Mouse (Mus musculus) urinary bladder, postnatal 4 days (tissue): ENCODE results near the gene Magi2.

Experiments used
- DNase-seq, 2 experiments: peaks; one replicate each; pipeline ENCODE4 v3.0.0; 2021 to 2022; ENCODE audit warnings: low spot score in 2 of 2

The Magi2 gene

GRCm38 (mm10) chr5:20653425-20654185 lies 1426.8 kb downstream of the Magi2 start:
- no peak for DNase-seq

GRCm38 (mm10) chr5:20654766-20655472 lies 1428.1 kb downstream of the Magi2 start:
- DNase-seq = no peak

DNA sequence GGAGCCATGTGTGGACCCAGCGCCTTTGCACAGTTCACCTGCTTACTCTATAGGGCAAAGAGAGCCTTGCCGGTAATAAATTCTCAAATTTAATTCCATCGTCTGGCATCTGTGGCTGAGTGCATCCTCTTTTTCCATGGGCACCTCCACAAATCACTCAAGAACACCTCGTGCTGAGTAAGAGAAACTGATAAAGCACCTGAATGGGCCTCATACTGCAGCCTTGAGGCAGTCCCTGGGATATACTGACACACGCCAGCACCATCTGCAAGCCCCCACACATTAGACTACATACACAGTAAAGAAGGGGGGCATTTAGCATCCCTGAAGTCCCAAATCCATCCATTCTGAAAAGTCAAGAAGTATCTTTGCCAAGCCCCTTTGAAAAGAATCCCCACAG lies 1430.2 kb downstream of the Magi2 start:
- DNase-seq = no peak

GRCm38 (mm10) chr5:20667601-20668000 lies 1440.8 kb downstream of the Magi2 start:
- DNase-seq = no peak

DNA sequence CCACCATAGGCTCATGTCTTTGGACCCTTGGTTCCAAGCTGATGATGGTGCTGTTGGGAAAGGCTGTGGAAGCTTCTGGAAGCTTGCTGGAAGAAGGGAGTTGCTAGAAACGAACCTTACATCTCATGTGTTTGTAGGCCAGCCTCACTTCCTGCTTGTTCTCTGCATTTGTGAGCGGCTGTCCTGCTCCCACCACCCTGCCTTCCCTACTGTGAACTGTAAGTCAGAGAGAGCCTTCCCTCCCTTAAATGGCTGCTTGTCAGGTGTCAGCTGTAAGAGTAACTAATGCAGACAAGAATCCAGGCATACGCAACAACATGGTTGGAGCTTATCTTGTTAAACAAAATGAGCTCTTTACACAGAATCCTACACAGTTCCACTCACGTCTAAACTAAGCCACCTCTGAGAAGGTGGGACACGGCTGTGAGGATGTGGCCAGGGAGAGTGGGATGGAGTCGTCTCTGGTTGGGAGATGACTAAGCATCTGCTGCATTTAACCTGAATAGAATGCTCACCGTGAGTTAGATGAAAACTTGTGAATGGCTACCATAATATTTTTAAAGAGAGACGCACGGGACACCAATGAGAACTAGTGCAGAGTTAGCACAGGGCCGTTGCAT lies 1442.0 kb downstream of the Magi2 start:
- DNase-seq = no peak

DNA sequence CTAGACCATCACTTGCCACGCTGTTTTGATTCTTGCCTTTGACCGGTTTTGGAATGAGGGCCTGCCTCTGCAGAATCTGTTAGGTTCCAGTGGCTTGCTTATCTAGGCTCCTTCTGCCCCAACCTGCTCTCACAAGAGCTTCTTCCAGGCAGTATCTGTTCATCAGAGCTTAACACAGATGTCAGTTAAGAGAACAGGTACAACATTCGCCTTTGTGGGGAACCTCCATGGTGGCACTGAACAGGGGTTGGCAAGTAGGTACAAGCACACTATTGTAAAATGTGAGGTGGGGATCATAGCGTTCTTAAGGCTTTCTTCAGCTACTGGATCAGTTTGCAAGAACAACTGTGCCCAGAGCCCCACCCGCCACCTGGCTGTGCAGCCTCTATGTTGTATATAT lies 1442.6 kb downstream of the Magi2 start:
- no peak for DNase-seq

DNA sequence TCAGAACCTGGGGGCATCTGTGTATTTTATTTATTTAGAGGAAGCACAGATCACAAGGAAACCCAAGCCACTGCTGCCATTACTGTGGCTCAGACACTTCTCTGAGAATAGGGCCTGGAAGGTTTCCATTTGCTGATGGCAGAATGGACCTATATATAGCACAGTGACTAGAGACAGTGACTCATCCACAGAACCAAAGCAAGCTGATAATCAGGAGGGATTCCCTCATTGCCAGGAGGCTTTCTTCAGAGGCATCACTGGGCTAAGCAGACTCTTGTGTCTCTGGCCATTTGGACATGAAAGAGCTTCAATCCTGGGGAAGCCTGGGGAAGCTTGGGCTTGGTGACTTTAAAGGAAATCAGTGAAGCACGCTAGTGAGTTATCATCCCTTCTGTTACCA lies 1445.0 kb downstream of the Magi2 start:
- no peak for DNase-seq

GRCm38 (mm10) chr5:20674523-20674922 lies 1447.7 kb downstream of the Magi2 start:
- DNase-seq = no peak

DNA sequence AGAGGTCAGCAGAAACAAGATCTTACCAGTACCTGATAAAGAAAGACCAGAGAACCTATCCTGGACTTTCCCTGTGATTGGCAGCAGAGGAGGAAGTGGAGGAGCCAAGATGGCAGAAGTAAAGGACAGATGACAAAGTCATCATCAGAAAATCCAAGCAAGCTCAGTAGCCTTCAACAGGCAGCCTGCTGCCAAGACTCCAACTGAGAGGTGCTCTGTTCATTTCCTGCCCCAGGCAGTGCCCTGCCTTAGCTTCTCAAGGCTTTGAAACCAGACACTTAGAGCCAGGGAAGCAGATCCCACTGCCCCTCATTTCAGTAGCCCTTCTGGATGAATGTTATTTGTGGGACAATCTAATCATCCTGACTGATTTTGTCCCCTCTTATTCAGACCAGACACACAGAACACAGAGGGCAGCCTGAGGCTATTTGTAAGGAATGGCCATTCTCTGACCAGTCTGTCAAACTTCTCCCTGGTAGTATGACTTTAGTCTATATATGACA lies 1448.4 kb downstream of the Magi2 start:
- no peak for DNase-seq

GRCm38 (mm10) chr5:20676193-20676871 lies 1449.5 kb downstream of the Magi2 start:
- no peak for DNase-seq

DNA sequence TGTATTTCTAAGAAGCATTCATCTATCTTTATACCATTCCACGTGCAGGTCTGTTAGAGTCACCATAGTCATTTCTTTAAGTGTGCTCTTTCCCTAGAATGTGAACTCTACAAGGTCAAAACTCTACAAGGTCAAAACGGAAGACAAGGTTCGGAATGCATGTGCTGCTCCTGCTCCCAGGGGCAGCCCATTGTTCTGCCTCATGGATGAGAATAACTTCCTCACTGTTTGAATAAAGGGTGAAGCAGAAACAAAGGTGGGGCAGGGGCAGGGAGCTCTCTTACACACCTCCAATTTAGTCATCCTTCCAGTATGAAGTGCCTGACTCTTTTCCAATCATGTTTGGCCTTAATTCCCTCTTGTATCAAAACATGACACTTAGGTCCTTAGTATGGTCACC lies 1450.4 kb downstream of the Magi2 start:
- no peak for DNase-seq

DNA sequence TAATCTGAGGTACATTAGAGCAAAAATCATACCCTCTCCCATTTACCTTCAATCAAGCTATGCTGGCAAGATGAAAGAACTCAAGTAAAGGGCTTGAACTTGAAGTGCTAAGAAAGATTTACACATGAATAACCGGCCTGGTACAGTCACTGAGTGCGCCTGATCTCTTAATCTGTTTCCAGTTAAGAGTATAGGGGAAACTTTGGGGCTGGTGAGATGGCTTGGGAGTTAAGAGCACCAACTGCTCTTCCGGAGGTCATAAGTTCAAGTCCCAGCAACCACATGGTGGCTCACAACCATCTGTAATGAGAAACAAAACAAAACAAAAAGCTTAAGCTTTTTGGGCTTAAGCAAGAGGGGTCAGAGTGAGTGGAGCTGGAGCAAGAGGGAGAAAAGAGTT lies 1451.7 kb downstream of the Magi2 start:
- DNase-seq = no peak

DNA sequence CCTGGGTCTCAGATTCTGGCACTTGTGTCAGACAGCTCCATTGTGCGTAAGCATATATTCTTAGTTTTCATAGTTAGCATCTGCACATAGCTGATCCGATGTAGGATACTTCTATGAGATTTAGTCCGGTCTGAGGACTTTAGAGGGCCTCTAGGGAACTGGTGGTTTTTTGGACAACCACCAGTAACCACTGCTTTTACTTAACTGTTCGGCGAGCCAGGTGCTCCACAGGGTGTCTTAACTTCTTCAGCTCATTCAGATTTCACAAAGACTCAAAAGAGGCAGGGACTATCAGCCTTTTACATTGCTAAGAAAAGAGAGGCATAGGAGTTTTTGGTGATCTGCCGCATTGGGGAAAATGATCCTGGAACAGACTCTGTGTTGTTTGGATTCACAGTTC lies 1453.1 kb downstream of the Magi2 start:
- DNase-seq = no peak

GRCm38 (mm10) chr5:20680833-20681530 lies 1454.1 kb downstream of the Magi2 start:
- no peak for DNase-seq

DNA sequence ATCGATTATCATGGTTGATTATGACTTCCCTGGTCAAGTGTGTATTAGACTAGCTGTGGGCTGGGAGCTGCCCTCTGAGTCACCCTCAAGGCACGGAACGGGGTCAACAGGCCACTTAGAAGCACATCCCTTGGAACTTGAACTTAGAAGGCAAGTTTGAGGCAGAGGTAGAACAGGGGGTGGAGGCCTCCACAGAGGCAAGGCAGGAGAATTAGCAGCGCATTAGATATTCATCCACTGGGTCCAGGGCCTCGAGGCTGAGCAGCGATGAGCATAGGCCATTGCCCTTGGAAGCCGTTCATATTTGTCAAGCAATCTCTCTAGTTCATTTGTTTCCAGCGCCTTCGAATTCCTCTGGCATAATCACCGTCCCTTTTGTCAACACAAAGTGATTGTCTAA lies 1454.8 kb downstream of the Magi2 start:
- DNase-seq = no peak

DNA sequence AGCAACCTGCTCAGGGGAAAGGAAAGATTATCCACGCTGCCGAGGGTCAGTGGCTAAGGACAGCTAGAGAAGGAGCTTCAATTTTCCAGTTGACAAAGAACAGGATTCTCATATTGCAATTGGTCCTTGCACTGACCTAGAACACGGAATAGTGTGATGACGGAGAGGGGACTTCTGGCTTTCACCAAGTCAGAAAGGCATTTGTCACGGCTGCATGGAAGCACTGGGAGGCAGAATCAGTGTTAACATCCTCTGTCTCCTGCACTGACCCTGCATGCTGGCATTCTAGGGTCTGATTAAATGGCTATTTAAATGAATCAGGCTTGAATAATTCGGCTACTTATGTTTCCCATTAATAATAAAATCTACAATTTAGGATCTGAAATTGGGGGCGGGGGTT lies 1455.4 kb downstream of the Magi2 start:
- DNase-seq = no peak

GRCm38 (mm10) chr5:20684112-20684511 lies 1457.3 kb downstream of the Magi2 start:
- no peak for DNase-seq

- no peak for DNase-seq
Measured at GRCm38 (mm10) chr5:20692230-20692629, 1465.4 kb downstream of the Magi2 start.

GRCm38 (mm10) chr5:20699116-20699515 lies 1472.3 kb downstream of the Magi2 start:
- DNase-seq = no peak

- peak; percentile 85 to 86 for DNase-seq
Measured at GRCm38 (mm10) chr5:20701483-20702421, 1474.9 kb downstream of the Magi2 start.
